Mouse (Mus musculus) intestine, embryonic 14.5 days (tissue): Measurements from ENCODE around the gene Abhd14b. TPM values are rescaled to one million over a fixed set of nuclear protein-coding genes. Genes with fewer than 3 reads are reported as not detected.

Experiments used
- ATAC-seq: fragments of 200-750 bp; cut with Nextera tagmentation; replicated peaks from 2 replicates; pipeline ENCODE4 v1.8.0; 2017; ENCODE audit warnings: low read depth, moderate number of reproducible peaks, moderate TSS enrichment, moderate library complexity; ENCODE audit not compliant: low FRiP score, low TSS enrichment
- DNase-seq: peaks from one replicate; pipeline ENCODE4 v3.0.0-alpha.2; 2018; ENCODE audit warnings: low spot score
- H3K27ac ChIP-seq: fragments of 300-500 bp; sonication (generic); 2 replicates; pipeline ENCODE4 v1.5.1; 2014; ENCODE audit warnings: low read depth, mild to moderate bottlenecking, control low read depth
- H3K27me3 ChIP-seq: fragments of 300-500 bp; sonication (generic); replicated peaks from 2 replicates; pipeline ENCODE4 v1.6.1; 2014; ENCODE audit warnings: low read length, control low read depth; ENCODE audit not compliant: control insufficient read depth, insufficient read depth
- H3K36me3 ChIP-seq: fragments of 300-500 bp; sonication (generic); 2 replicates; pipeline ENCODE4 v1.6.1; 2014; ENCODE audit warnings: low read length, control low read depth; ENCODE audit not compliant: control insufficient read depth, insufficient read depth
- H3K4me1 ChIP-seq: fragments of 300-500 bp; sonication (generic); replicated peaks from 2 replicates; pipeline ENCODE4 v1.6.1; 2014; ENCODE audit warnings: low read length, control low read depth, mixed read lengths; ENCODE audit not compliant: control insufficient read depth, insufficient read depth
- H3K4me2 ChIP-seq: fragments of 300-500 bp; sonication (generic); 2 replicates; pipeline ENCODE4 v1.6.1; 2014; ENCODE audit warnings: low read length
- H3K4me3 ChIP-seq: fragments of 300-500 bp; sonication (generic); 2 replicates; pipeline ENCODE4 v1.5.1; 2014; ENCODE audit warnings: low read depth, low read length, control low read depth, mixed read lengths
- H3K9ac ChIP-seq: fragments of 300-500 bp; sonication (generic); 2 replicates; pipeline ENCODE4 v1.6.1; 2014; ENCODE audit warnings: mild to moderate bottlenecking, low read length
- H3K9me3 ChIP-seq: fragments of 300-500 bp; sonication (generic); 2 replicates; pipeline ENCODE4 v1.6.1; 2016; ENCODE audit warnings: low read length, control low read depth; ENCODE audit not compliant: control insufficient read depth
- WGBS: fragments of 180-500 bp; shearing (Covaris S2); extraction: QIAGEN DNeasy Blood & Tissue Kit; methylation state at CpG from one replicate; pipeline ENCODE4 v1.1.7; 2014; 5-methylcytosine and 5-hydroxymethylcytosine counted together
- polyA plus RNA-seq: library from polyadenylated mRNA; unstranded; fragments of >200 nt; fragmentation: Nextera tagmentation; extraction: Ambion mirVana; gene quantifications from 2 replicates; pipeline ENCODE4 v1.2.1, GENCODE M21; 2014

Abhd14b gene
- 25.7 and 27.2 TPM in 2 replicates for polyA plus RNA-seq

DNA sequence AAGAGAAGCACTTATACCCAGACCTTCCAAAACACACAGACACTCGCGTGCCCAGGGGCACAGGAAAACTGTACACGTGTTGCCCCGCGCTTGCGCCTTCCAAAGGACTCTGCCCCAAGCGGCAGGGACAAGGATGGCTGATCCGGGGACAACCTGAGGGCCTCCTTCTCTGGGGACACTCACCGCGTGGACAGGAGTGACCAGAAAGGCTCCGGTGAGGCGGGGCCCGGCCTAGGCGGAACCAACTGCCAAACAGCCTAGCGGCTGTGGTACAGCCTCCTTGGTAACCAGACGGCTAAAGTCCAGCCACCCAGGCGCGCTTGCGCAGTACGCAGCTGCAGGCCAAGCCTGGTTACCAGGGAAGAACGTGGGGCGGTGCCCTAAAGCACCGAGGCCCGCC is at the start of gene Abhd14b, which contains the start of gene Abhd14a:
Gene Abhd14b (plus strand): TSS at position 112 of the 400 bp plus-strand sequence.
Gene Abhd14a (minus strand): TSS at position 331 of the 400 bp plus-strand sequence.
- Histone ChIP-seq H3K27me3 (no peaks in the 10 kb centered on the region), H3K4me3 (peak within 1 kb of the TSS; percentile 58), H3K9me3 (no peaks in the 10 kb centered on the region), H3K4me2 (peak within 1 kb of the TSS; percentile 85), H3K4me1 (peaks cover 53% of the 10 kb centered on the region), H3K36me3 (no peaks in the 10 kb centered on the region), H3K27ac (peak within 1 kb of the TSS; percentile 44), H3K9ac (peak within 1 kb of the TSS; percentile 61)
- ATAC-seq, result peak; percentile 86
- peak; percentile 92 for DNase-seq
- WGBS, result under 1% methylated on average over 24 of the region's 24 CpGs

GRCm38 (mm10) chr9:106397733-106398132 is 49.5 kb upstream of the Abhd14b start:
- Histone ChIP-seq H3K27ac (no peak overlapping the region), H3K36me3 (no peaks in the 10 kb centered on the region), H3K4me2 (no peak overlapping the region), H3K27me3 (no peaks in the 10 kb centered on the region), H3K9ac (no peak overlapping the region), H3K4me3 (no peak overlapping the region), H3K4me1 (peaks cover 9% of the 10 kb centered on the region; the same call in 1 of the 2 replicates), H3K9me3 (no peaks in the 10 kb centered on the region)
- no peak for ATAC-seq
- DNase-seq, result no peak
- 50% methylated on average over 4 of the region's 4 CpGs for WGBS

DNA sequence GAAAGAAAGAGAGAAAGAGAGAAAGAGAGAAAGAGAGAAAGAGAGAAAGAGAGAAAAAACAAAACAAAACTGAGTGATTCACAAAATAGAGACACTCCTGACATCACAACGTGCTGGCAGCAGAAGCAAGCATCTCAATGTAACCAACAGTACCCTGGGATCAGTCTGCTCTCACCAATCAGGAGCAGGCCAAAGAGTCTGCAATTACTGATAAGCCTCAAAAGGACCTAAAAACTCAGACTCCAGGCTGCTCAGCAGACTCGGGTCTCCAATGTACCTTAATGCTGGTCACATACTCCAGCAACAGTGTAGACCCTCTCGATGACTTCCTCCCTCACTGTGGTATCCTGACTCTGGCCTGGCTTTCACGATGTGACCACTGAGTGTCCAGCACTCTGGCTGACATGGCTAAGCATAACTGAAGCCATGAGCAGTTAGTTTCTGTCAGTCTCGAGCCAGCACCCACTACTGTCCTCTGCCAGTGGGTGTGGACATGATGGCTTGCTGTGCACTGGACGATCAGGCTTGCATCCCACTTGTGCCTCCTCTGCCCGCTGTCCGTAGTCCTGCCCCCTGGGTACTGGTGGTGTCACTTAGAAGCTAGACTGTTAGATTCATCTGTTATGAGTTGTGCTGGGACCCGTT is 48.5 kb upstream of the Abhd14b start:
- peaks cover 9% of the 10 kb centered on the region; the same call in 1 of the 2 replicates for H3K4me1 ChIP-seq

GRCm38 (mm10) chr9:106399808-106400207 is 47.5 kb upstream of the Abhd14b start:
- Histone ChIP-seq H3K9ac (no peak overlapping the region), H3K9me3 (no peaks in the 10 kb centered on the region), H3K27ac (no peak overlapping the region), H3K4me2 (no peak overlapping the region), H3K27me3 (no peaks in the 10 kb centered on the region), H3K4me1 (peaks cover 6% of the 10 kb centered on the region; the same call in 1 of the 2 replicates), H3K36me3 (no peaks in the 10 kb centered on the region), H3K4me3 (no peak overlapping the region)
- no peak for ATAC-seq
- DNase-seq, result no peak
- WGBS, result 82% methylated on average over 3 of the region's 3 CpGs

More for the DNA sequence above, 48.5 kb upstream of the Abhd14b start:
- DNase-seq, result no peak
- Histone ChIP-seq H3K27ac (no peak overlapping the region), H3K27me3 (no peaks in the 10 kb centered on the region), H3K9ac (no peak overlapping the region), H3K4me2 (no peak overlapping the region), H3K36me3 (no peaks in the 10 kb centered on the region), H3K9me3 (no peaks in the 10 kb centered on the region), H3K4me3 (no peak overlapping the region)
- WGBS, result 63% methylated on average over 9 of the region's 9 CpGs
- no peak for ATAC-seq

GRCm38 (mm10) chr9:106402149-106402548 is 45.1 kb upstream of the Abhd14b start:
- no peak overlapping the region for H3K4me2 ChIP-seq
- H3K27me3 ChIP-seq, result no peaks in the 10 kb centered on the region
- H3K36me3 ChIP-seq, result no peaks in the 10 kb centered on the region
- H3K9me3 ChIP-seq, result no peaks in the 10 kb centered on the region
- WGBS, result 81% methylated on average over 5 of the region's 5 CpGs
- H3K4me1 ChIP-seq, result no peaks in the 10 kb centered on the region
- H3K4me3 ChIP-seq, result no peak overlapping the region
- H3K9ac ChIP-seq, result no peak overlapping the region
- no peak for DNase-seq
- no peak overlapping the region for H3K27ac ChIP-seq
- no peak for ATAC-seq

DNA sequence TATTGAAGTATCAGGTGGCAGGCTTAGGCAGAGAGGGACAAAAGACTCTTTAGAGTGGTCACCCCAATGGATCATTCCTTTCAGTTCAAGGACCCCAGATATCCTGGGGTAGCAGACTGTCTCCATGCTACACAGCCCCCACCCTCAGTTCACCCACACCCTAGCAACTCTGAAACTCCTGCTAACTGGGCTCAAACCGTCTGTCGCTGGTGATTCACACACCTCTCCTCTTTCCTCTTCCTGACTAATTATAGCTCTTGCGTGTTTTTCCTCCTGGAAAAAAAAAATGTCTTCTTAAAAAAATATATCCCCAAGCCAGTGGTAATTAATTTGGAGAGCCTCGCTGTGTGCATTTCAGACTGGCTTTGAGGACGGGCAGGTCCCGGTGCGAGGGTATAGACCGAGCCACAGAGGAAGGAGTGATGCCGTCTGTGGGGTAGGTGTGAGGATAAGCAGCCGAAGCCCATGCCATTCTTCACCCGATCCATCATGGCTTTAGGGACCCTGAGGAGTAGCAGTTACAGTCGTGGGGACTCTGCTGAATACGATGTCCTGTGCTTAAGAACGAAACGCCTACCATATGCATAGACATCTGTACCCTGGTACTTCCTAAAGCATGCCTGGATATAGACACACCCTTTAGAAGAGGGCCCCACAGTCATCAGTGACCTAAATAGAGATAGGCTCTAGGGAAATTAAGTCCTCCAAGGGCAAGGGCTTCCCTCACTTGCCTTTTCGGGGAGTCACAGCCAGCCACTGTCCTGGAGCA is 44.5 kb upstream of the Abhd14b start:
- ATAC-seq (no peak), DNase-seq (no peak)

GRCm38 (mm10) chr9:106405275-106405674 is 42.0 kb upstream of the Abhd14b start:
- Histone ChIP-seq H3K36me3 (no peaks in the 10 kb centered on the region), H3K27ac (no peak overlapping the region), H3K9ac (no peak overlapping the region), H3K4me3 (no peak overlapping the region), H3K9me3 (peaks cover 3% of the 10 kb centered on the region; the same call in 1 of the 2 replicates), H3K27me3 (no peaks in the 10 kb centered on the region), H3K4me1 (no peaks in the 10 kb centered on the region), H3K4me2 (no peak overlapping the region)
- no peak for DNase-seq
- no peak for ATAC-seq
- WGBS, result 27% methylated on average over 6 of the region's 6 CpGs

More for the DNA sequence above, 44.5 kb upstream of the Abhd14b start:
- no peaks in the 10 kb centered on the region for H3K27me3 ChIP-seq
- no peak overlapping the region for H3K9ac ChIP-seq
- no peaks in the 10 kb centered on the region for H3K36me3 ChIP-seq
- no peak overlapping the region for H3K4me3 ChIP-seq
- 78% methylated on average over 16 of the region's 16 CpGs for WGBS
- H3K4me2 ChIP-seq, result no peak overlapping the region
- no peaks in the 10 kb centered on the region for H3K4me1 ChIP-seq
- no peak overlapping the region for H3K27ac ChIP-seq
- H3K9me3 ChIP-seq, result no peaks in the 10 kb centered on the region

DNA sequence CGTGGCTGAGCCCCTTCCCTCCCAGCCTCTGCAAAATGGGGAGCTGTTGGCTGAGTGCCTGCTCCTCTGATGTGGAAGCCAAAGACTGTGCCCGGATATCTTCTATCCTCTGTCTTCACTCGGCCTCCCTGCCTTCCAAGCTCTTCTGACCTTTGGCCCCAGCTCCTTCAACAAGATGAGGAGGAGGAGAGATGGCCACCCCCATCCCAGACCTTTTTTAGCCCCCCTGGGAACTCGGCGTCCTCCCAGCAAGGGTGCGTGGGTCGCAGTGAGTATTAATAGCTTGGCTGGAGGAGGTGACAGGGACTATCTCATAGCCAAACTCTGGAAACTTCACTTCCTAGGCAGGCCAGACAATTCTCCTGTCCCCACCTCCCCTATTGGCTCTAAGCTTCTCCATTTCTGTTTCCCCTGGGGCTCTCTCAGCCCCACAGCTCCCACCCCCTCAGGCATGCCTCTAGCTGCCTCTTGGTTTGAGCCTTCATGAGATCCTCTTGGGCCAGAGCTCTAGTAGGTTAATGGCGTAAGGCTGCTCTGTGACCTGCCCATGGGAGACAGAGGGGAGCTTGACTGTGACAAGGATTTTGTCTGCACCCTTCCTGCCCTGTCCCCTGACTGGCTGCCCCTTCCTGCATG is 40.7 kb upstream of the Abhd14b start:
- Histone ChIP-seq H3K27me3 (no peaks in the 10 kb centered on the region), H3K4me2 (no peak overlapping the region), H3K36me3 (no peaks in the 10 kb centered on the region), H3K9me3 (peaks cover 3% of the 10 kb centered on the region; the same call in 1 of the 2 replicates), H3K4me1 (peaks cover 3% of the 10 kb centered on the region; the same call in 1 of the 2 replicates), H3K9ac (no peak overlapping the region), H3K27ac (no peak overlapping the region), H3K4me3 (no peak overlapping the region)
- no peak for DNase-seq
- 46% methylated on average over 8 of the region's 8 CpGs for WGBS
- ATAC-seq, result 0 out of 2 replicates have a peak, but pooled peaks have one; percentile 14
